In the genomic region with DNA sequence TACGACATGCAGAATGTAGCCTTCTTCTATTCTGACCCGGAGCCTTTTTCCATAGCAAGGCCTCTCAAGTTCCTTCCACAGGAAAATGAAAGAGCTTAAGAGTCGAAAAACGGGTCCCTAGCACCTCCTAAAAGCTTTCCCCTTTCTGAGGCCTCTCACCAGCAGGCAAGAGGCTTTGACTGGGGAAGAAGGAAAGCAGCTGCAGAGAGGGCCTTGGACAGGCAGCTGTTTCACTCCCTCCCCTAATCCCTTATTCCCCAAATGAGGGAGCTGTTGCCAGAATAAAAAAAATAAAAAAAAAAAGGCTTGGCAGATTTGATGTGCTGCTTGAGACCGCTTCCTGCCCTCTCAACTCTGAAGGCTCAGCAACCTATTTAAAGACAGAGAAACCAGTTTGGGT, we compare ENCODE assay signal across 9 mouse cellular contexts. TPM values are rescaled to one million over a fixed set of nuclear protein-coding genes. Genes with fewer than 3 reads are reported as not detected.
DNase-seq lines count a peak whose midpoint lies in the region; ATAC-seq and TF ChIP-seq lines count a peak whose summit lies in the region.
"Had no signal": no experiment of that assay in that cellular context is flagged by ENCODE, and none has a peak within 500 bp of the region (broad histone marks: within the 10 kb centered on the region; RNA-seq: fewer than 3 reads in every experiment).

No protein-coding gene starts in this region.

- intact Hi-C loops in gastrocnemius, adult 2 months (cut with DNase I): no loop called here

- no peak for TF ChIP-seq EP300 in liver, postnatal 0 days (IDR thresholded peaks at IDR 0.05; ENCODE audit: low read depth)

- peak; percentile 77; the same call in 1 of the 2 replicates for ATAC-seq in hindbrain, postnatal 0 days
- ATAC-seq in liver, postnatal 0 days: no peak
- ATAC-seq in neural tube, embryonic 14.5 days (ENCODE audit: low read depth): 0 out of 2 replicates have a peak, but pooled peaks have one; percentile 54
- no peak for ATAC-seq in erythroblast, adult 5-6 weeks (replicated peaks; ENCODE audit: low FRiP score, poor library complexity, severe bottlenecking)

- H3K27me3 ChIP-seq in hindbrain, postnatal 0 days (ENCODE audit: insufficient read depth, low read length): no peaks in the 10 kb centered on the region
- no peaks in the 10 kb centered on the region for H3K27me3 ChIP-seq in liver, postnatal 0 days (ENCODE audit: insufficient read depth, low read length)
- H3K27me3 ChIP-seq in neural tube, embryonic 14.5 days (ENCODE audit: control insufficient read depth, insufficient read depth, low read length): no peaks in the 10 kb centered on the region

- H3K4me3 ChIP-seq in gastrocnemius, adult 2 months: peak overlapping the region; percentile 57
- no peak overlapping the region for H3K4me3 ChIP-seq in hindbrain, postnatal 0 days (ENCODE audit: low read length)
- no peak overlapping the region for H3K4me3 ChIP-seq in liver, postnatal 0 days (ENCODE audit: low read depth, low read length)
- H3K4me3 ChIP-seq in neural tube, embryonic 14.5 days (ENCODE audit: low read depth, low read length): no peak overlapping the region
- H3K4me3 ChIP-seq: erythroblast, embryonic 14.5 days had no signal

- H3K4me1 ChIP-seq in hindbrain, postnatal 0 days (ENCODE audit: insufficient read depth, low read length): no peaks in the 10 kb centered on the region
- no peaks in the 10 kb centered on the region for H3K4me1 ChIP-seq in liver, postnatal 0 days (ENCODE audit: insufficient read depth)
- H3K4me1 ChIP-seq in neural tube, embryonic 14.5 days (ENCODE audit: control insufficient read depth, insufficient read depth, low read length): no peaks in the 10 kb centered on the region

- TF ChIP-seq CTCF in gastrocnemius, adult 2 months (IDR thresholded peaks at IDR 0.05): no peak
- TF ChIP-seq CTCF in hindbrain, postnatal 0 days (IDR thresholded peaks at IDR 0.05; ENCODE audit: low read depth): no peak
- no peak for TF ChIP-seq CTCF in liver, postnatal 0 days (IDR thresholded peaks at IDR 0.05; ENCODE audit: low read depth)

- no peaks in the 10 kb centered on the region for H3K36me3 ChIP-seq in hindbrain, postnatal 0 days (ENCODE audit: insufficient read depth, low read length)
- no peaks in the 10 kb centered on the region for H3K36me3 ChIP-seq in liver, postnatal 0 days (replicated peaks; ENCODE audit: insufficient read depth, low read length)
- no peaks in the 10 kb centered on the region for H3K36me3 ChIP-seq in neural tube, embryonic 14.5 days (ENCODE audit: control insufficient read depth, insufficient read depth, low read length)

- DNase-seq in cerebellum, postnatal 10 days: peak; percentile 18 to 42
- no peak for DNase-seq in cerebellum, postnatal 36 days
- peak; percentile 2 for DNase-seq in T-cell, adult 2 months (ENCODE audit: low spot score)
- DNase-seq in gastrocnemius, adult 2 months: peak; percentile 46
- peak; percentile 70 for DNase-seq in hindbrain, postnatal 0 days (ENCODE audit: low spot score)
- no peak for DNase-seq in liver, postnatal 0 days

- H3K27ac ChIP-seq in gastrocnemius, adult 2 months: peak overlapping the region; percentile 74
- H3K27ac ChIP-seq in hindbrain, postnatal 0 days: peak overlapping the region; percentile 54
- 0 out of 2 replicates have a peak overlapping the region, but pooled peaks have one; percentile 16 for H3K27ac ChIP-seq in liver, postnatal 0 days (ENCODE audit: low read depth)
- 0 out of 2 replicates have a peak overlapping the region, but pooled peaks have one; percentile 39 for H3K27ac ChIP-seq in neural tube, embryonic 14.5 days (ENCODE audit: low read depth, low read length)

- no peak overlapping the region for H3K9ac ChIP-seq in hindbrain, postnatal 0 days (replicated peaks; ENCODE audit: low read length)
- no peak overlapping the region for H3K9ac ChIP-seq in liver, postnatal 0 days (replicated peaks)
- H3K9ac ChIP-seq in neural tube, embryonic 14.5 days (replicated peaks; ENCODE audit: low read depth, low read length): no peak overlapping the region

- WGBS in hindbrain, postnatal 0 days: 41% methylated on average over 5 of the region's 5 CpGs
- WGBS in liver, postnatal 0 days (ENCODE audit: insufficient replicate concordance): 38% methylated on average over 5 of the region's 5 CpGs
- 30% methylated on average over 5 of the region's 5 CpGs for WGBS in neural tube, embryonic 14.5 days

- H3K9me3 ChIP-seq in hindbrain, postnatal 0 days (ENCODE audit: low read length): no peaks in the 10 kb centered on the region
- no peaks in the 10 kb centered on the region for H3K9me3 ChIP-seq in liver, postnatal 0 days (ENCODE audit: low read length)
- H3K9me3 ChIP-seq in neural tube, embryonic 14.5 days (ENCODE audit: control insufficient read depth, low read length): no peaks in the 10 kb centered on the region

- H3K4me2 ChIP-seq in hindbrain, postnatal 0 days (ENCODE audit: low read depth, low read length): no peak overlapping the region
- H3K4me2 ChIP-seq in liver, postnatal 0 days (ENCODE audit: low read depth, low read length): no peak overlapping the region
- no peak overlapping the region for H3K4me2 ChIP-seq in neural tube, embryonic 14.5 days (ENCODE audit: low read depth, low read length)

RNA-seq across cellular contexts. Expression of gene Pgrmc1, which starts 47.1 kb away (rescaled TPM):
- total RNA-seq in gastrocnemius, adult 2 months (2021): 1 to 10 TPM; 7.7 to 9.3 TPM
- 335 and 360 TPM in 2 replicates for total RNA-seq in hindbrain, postnatal 0 days (2014; rRNA removed)
- 619 and 625 TPM in 2 replicates for polyA plus RNA-seq in hindbrain, postnatal 0 days (2015; fragmentation: Nextera tagmentation; extraction: Ambion mirVana)
- polyA plus RNA-seq in liver, postnatal 0 days (2015; fragmentation: Nextera tagmentation; extraction: Ambion mirVana): 372 and 399 TPM in 2 replicates
- polyA plus RNA-seq in neural tube, embryonic 14.5 days (2014; fragmentation: Nextera tagmentation; extraction: Ambion mirVana): 599 and 623 TPM in 2 replicates
- 15.0 and 26.3 TPM in 2 replicates for total RNA-seq in erythroblast, adult 5-6 weeks (2015; ENCODE audit: low replicate concordance)
- 8.6 and 12.1 TPM in 2 replicates for total RNA-seq in erythroblast, adult 5-6 weeks (2017; ENCODE audit: low replicate concordance)

RNA-seq across cellular contexts. Expression of gene Gm14569, which starts 59.3 kb away (rescaled TPM):
- not detected for total RNA-seq in gastrocnemius, adult 2 months (2021)
- 1.9 TPM in 1 of 2 replicates, not detected in the other for total RNA-seq in hindbrain, postnatal 0 days (2014; rRNA removed)
- not detected in 2 replicates for polyA plus RNA-seq in hindbrain, postnatal 0 days (2015; fragmentation: Nextera tagmentation; extraction: Ambion mirVana)
- not detected in 2 replicates for polyA plus RNA-seq in liver, postnatal 0 days (2015; fragmentation: Nextera tagmentation; extraction: Ambion mirVana)
- polyA plus RNA-seq in neural tube, embryonic 14.5 days (2014; fragmentation: Nextera tagmentation; extraction: Ambion mirVana): 0.05 TPM in 1 of 2 replicates, not detected in the other
- total RNA-seq in erythroblast, adult 5-6 weeks (2015; ENCODE audit: low replicate concordance): not detected in 2 replicates
- total RNA-seq in erythroblast, adult 5-6 weeks (2017; ENCODE audit: low replicate concordance): not detected in 2 replicates
- polyA plus RNA-seq: erythroblast, embryonic 14.5 days had no signal

Comparison
In these comparisons a context has a peak if more than half of its experiments do, and no peak if none do; other contexts are left out.
1. DNase-seq: peak in cerebellum, postnatal 10 days (2 of 2), T-cell, adult 2 months (single experiment), gastrocnemius, adult 2 months (single experiment) and hindbrain, postnatal 0 days (single experiment); none in cerebellum, postnatal 36 days (0 of 2) and liver, postnatal 0 days (single experiment).
2. H3K27ac ChIP-seq: peak in every context shown above with its lines; median percentile 74 in gastrocnemius, adult 2 months; 54 in hindbrain, postnatal 0 days; 39 in neural tube, embryonic 14.5 days; 16 in liver, postnatal 0 days.
3. ATAC-seq: peak in hindbrain, postnatal 0 days (single experiment) and neural tube, embryonic 14.5 days (single experiment); none in liver, postnatal 0 days (single experiment) and erythroblast, adult 5-6 weeks (single experiment).
4. RNA of gene Pgrmc1, which starts 47.1 kb away (total RNA-seq): 335 to 360 TPM in hindbrain, postnatal 0 days; 8.6 to 26.3 TPM in erythroblast, adult 5-6 weeks and 7.7 to 9.3 TPM in gastrocnemius, adult 2 months; every median in the first group is over 10 times any median in the second.